Mouse (Mus musculus) ES-Bruce4 (cell line): ENCODE data around the gene Hadhb.

Source experiments
- CTCF ChIP-seq: IDR thresholded peaks from one replicate; pipeline ENCODE4 v1.8.1; 2011; ENCODE audit warnings: low read depth, low read length
- EP300 ChIP-seq: IDR thresholded peaks from 2 replicates; pipeline ENCODE4 v1.6.1; 2011; ENCODE audit warnings: low read depth, low read length; ENCODE audit not compliant: insufficient read depth
- POLR2A ChIP-seq: IDR thresholded peaks from one replicate; pipeline ENCODE4 v1.8.1; 2011; ENCODE audit warnings: low read length; ENCODE audit not compliant: insufficient read depth

GRCm38 (mm10) chr5:30138193-30138592 lies 16.9 kb upstream of the Hadhb start:
- TF ChIP-seq POLR2A: no peak
- TF ChIP-seq CTCF: no peak
- TF ChIP-seq EP300: no peak
